Mouse (Mus musculus) cerebellum, adult (tissue): Measurements from ENCODE around the gene Ak4.
A peak's percentile ranks its signal among the peaks of the same experiment; 100 is the strongest.
"Not testable (repeated sequence)": the region's sequence is repeated elsewhere in the genome, so short reads cannot be mapped to it uniquely, and the experiment has no call there.

Experiments
- ATAC-seq: cut with Nextera tagmentation; 2 replicates; pipeline ENCODE4 v1.9.2; 2017; ENCODE audit warnings: mild to moderate bottlenecking, moderate library complexity, mixed read lengths; ENCODE audit not compliant: insufficient number of reproducible peaks, low FRiP score, low TSS enrichment

The Ak4 gene

GRCm38 (mm10) chr4:101422996-101423395 is 3.9 kb downstream of the Ak4 start:
- peak; percentile 80 for ATAC-seq

GRCm38 (mm10) chr4:101423571-101423970 is 4.5 kb downstream of the Ak4 start:
- ATAC-seq: no peak

- no peak for ATAC-seq
Observed at GRCm38 (mm10) chr4:101424495-101424894, 5.4 kb downstream of the Ak4 start.

GRCm38 (mm10) chr4:101425119-101425518 is 6.0 kb downstream of the Ak4 start:
- no peak for ATAC-seq

- no peak for ATAC-seq
Observed at GRCm38 (mm10) chr4:101425666-101426065, 6.6 kb downstream of the Ak4 start.

- ATAC-seq: no peak
Observed at GRCm38 (mm10) chr4:101426566-101426965, 7.5 kb downstream of the Ak4 start.

- ATAC-seq: no peak
Observed at GRCm38 (mm10) chr4:101427886-101428680, 9.0 kb downstream of the Ak4 start.

- no peak for ATAC-seq
Observed at GRCm38 (mm10) chr4:101429073-101429472, 10.0 kb downstream of the Ak4 start.

- ATAC-seq: no peak
Observed at GRCm38 (mm10) chr4:101430000-101430399, 10.9 kb downstream of the Ak4 start.

- peak; percentile 72 for ATAC-seq
Observed at GRCm38 (mm10) chr4:101436761-101437512, 17.9 kb downstream of the Ak4 start.

GRCm38 (mm10) chr4:101438271-101438670 is 19.2 kb downstream of the Ak4 start:
- ATAC-seq: no peak

- peak; percentile 32; the same call in 1 of the 2 replicates for ATAC-seq
Observed at GRCm38 (mm10) chr4:101439738-101440389, 20.8 kb downstream of the Ak4 start.

- ATAC-seq: no peak
Observed at GRCm38 (mm10) chr4:101442791-101443190, 23.7 kb downstream of the Ak4 start.

GRCm38 (mm10) chr4:101443419-101443991 is 24.4 kb downstream of the Ak4 start:
- ATAC-seq: no peak

GRCm38 (mm10) chr4:101445660-101446059 is 26.6 kb downstream of the Ak4 start:
- no peak for ATAC-seq

- ATAC-seq: not testable (repeated sequence)
Observed at GRCm38 (mm10) chr4:101446606-101447005, 27.5 kb downstream of the Ak4 start.

- no peak for ATAC-seq
Observed at GRCm38 (mm10) chr4:101448701-101449100, 29.6 kb downstream of the Ak4 start.

- ATAC-seq: no peak
Observed at GRCm38 (mm10) chr4:101449344-101449743, 30.3 kb downstream of the Ak4 start.

- peak; percentile 95 for ATAC-seq
Observed at GRCm38 (mm10) chr4:101450150-101450780, 31.2 kb downstream of the Ak4 start.

GRCm38 (mm10) chr4:101451089-101451488 is 32.0 kb downstream of the Ak4 start:
- no peak for ATAC-seq
